20 mouse cellular contexts compared by ENCODE assay signal in the genomic region with DNA sequence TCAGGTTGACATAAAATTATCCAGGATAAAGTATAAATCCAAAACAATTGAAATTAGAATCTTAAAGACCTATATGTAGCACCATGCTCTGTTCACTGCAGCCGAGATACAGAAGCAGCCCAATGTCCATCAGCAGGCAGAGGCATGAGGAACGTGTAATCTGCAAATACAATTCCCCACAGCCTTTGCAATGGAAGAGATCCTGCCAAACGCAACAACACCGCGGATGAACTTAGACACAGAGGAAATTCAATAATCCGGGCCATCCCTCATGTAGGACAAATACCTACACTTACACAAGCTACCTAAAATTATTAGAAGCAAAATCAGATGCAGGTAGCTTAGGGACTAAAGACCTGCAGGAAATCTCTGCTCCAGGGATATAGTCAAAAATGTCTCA. TPM values are rescaled to one million over a fixed set of nuclear protein-coding genes. Genes with fewer than 3 reads are reported as not detected.
"Had no signal": no experiment of that assay in that cellular context is flagged by ENCODE, and none has a peak within 500 bp of the region (broad histone marks: within the 10 kb centered on the region; RNA-seq: fewer than 3 reads in every experiment).

No protein-coding gene starts in this region.

- H3K9me3 ChIP-seq: neural tube, embryonic 13.5 days; neural tube, embryonic 15.5 days; stomach, embryonic 15.5 days had no signal

- DNase-seq: retina, postnatal 1 day; right cerebral cortex, adult 18-20 months; right cerebral cortex, postnatal 14 days; right cerebral cortex, postnatal 25 days; right cerebral cortex, postnatal 4 days; spleen, adult 18-20 months; thymus, adult 18-20 months; thymus, adult 2 months; thymus, postnatal 14 days; thymus, postnatal 25 days; thymus, postnatal 36 days; thymus, postnatal 4 days had no signal

- H3K27ac ChIP-seq: neural tube, embryonic 13.5 days; neural tube, embryonic 15.5 days; stomach, embryonic 15.5 days; stomach, postnatal 0 days had no signal

- H3K4me1 ChIP-seq: neural tube, embryonic 13.5 days; neural tube, embryonic 15.5 days; stomach, embryonic 15.5 days had no signal

- H3K4me2 ChIP-seq: neural tube, embryonic 13.5 days; neural tube, embryonic 15.5 days; stomach, embryonic 15.5 days had no signal

- H3K9ac ChIP-seq: neural tube, embryonic 13.5 days; neural tube, embryonic 15.5 days; stomach, embryonic 15.5 days had no signal

- H3K27me3 ChIP-seq: neural tube, embryonic 13.5 days; neural tube, embryonic 15.5 days; stomach, embryonic 15.5 days had no signal

- H3K36me3 ChIP-seq: neural tube, embryonic 13.5 days; neural tube, embryonic 15.5 days; stomach, embryonic 15.5 days had no signal

- H3K4me3 ChIP-seq: neural tube, embryonic 13.5 days; neural tube, embryonic 15.5 days; stomach, embryonic 15.5 days had no signal

RNA-seq across cellular contexts. Expression of gene Tectb, which starts 27.6 kb away (rescaled TPM):
- total RNA-seq: neutrophil, adult 5-6 weeks had no signal
- polyA plus RNA-seq: neural tube, embryonic 14.5 days; neural tube, embryonic 15.5 days; small intestine, adult 2 months; spleen, adult 2 months; stomach, embryonic 15.5 days had no signal
